Mouse (Mus musculus): ENCODE data around the gene Ksr2. TPM values are rescaled to one million over a fixed set of nuclear protein-coding genes. Genes with fewer than 3 reads are reported as not detected.

The Ksr2 gene
- total and polyA plus RNA-seq, 3 experiments, result 0.36 to 1.3 (median 1.2) TPM

DNA sequence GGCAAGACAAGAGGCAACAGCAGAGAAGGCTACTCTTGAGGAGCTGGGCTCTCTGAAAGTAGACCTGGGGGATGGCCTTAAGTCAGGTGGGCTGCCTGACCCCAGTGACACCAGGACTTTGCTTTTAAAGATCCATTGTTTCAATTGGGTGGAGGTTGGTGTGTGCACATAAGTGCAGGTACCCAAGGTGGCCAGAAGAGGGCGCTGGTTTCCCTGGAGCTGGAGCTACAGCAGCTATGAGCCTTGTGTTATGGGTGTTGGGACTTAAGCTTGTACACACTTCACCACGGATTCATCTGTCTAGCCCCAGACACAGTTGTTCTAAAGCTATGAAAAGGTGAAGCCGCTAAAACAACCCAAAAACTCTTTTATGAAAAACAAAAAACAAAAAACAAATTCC, 279.8 kb downstream of the Ksr2 start:
- Histone ChIP-seq H3K4me1 (ENCODE audit: control insufficient read depth in 1 of 2, insufficient read depth in 2 of 2) (no peaks in the 10 kb centered on the region), H3K4me3 (replicated peaks in 1 of 3; ENCODE audit: low read depth in 2 of 3, low read length in 2 of 3, poor library complexity in 1 of 3) (no peak overlapping the region), H3K79me2 (replicated peaks; ENCODE audit: control insufficient read depth, extremely low read depth, insufficient read depth, poor library complexity, severe bottlenecking) (no peaks in the 10 kb centered on the region), H3K27ac (ENCODE audit: insufficient read depth, low read depth) (no peak overlapping the region), H3K9me3 (replicated peaks; ENCODE audit: low read length) (peaks cover 4% of the 10 kb centered on the region), H3K36me3 (replicated peaks in 1 of 2; ENCODE audit: control insufficient read depth in 1 of 2, insufficient read depth in 1 of 2, low read length in 1 of 2) (peaks cover 7 to 10% of the 10 kb centered on the region in 2 experiments), H3K27me3 (replicated peaks) (no peaks in the 10 kb centered on the region), H3K4me2 (ENCODE audit: insufficient read depth, low read depth, poor library complexity, severe bottlenecking) (no peak overlapping the region), H3K9ac (ENCODE audit: insufficient read depth, low read depth) (no peak overlapping the region)
- dilution Hi-C loops (cut with MboI; ENCODE audit: extremely low pct_ligation_motif_present, extremely low pct_unique_long_range_greater_than_20kb, low sequenced_read_pairs), result no loop called here
- in situ Hi-C loops (cut with MboI; ENCODE audit: low pct_ligation_motif_present, low pct_unique_long_range_greater_than_20kb, low sequenced_read_pairs), result no loop called here
- TF ChIP-seq RAD21 (IDR thresholded peaks at IDR 0.05; ENCODE audit: low read depth, low read length) (peak; percentile 3), TBP (conservative IDR thresholded peaks at IDR 0.05; ENCODE audit: low read depth, low read length) (no peak), MAFK (IDR thresholded peaks at IDR 0.05; ENCODE audit: insufficient replicate concordance, low read length) (no peak), CTCF (conservative IDR thresholded peaks at IDR 0.05 in 1 of 2, IDR thresholded peaks at IDR 0.05 in 1 of 2; ENCODE audit: low read depth in 2 of 2, low read length in 2 of 2) (peak; percentile 16 to 46; a peak in 3 of 4 replicates), SMC3 (IDR thresholded peaks at IDR 0.05; ENCODE audit: low read depth, low read length) (peak; percentile 20; the same call in 1 of the 2 replicates)
- DNase-seq (ENCODE audit: extremely low read depth), result no peak

DNA sequence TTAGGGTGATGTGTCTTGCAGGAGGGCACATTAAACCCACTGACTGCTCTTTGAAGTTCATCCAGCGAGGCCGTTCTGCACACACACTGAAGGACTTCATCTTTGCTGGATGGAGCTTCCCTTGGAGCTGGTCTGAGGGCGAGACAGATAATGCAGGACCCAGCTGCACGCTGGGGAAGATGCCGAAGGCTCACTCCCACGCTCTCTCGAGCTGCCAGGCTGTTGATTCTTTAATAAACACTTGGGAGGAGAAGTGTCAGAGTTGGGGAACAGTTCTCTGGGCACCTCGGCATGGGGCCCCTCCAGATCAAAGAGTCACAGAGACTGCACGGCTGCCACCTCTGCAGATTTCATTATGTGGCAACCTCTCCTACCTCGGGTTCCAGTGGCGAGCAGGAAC, 280.8 kb downstream of the Ksr2 start:
- no peak overlapping the region for H3K4me2 ChIP-seq (ENCODE audit: insufficient read depth, low read depth, poor library complexity, severe bottlenecking)
- TF ChIP-seq RCOR1 (conservative IDR thresholded peaks at IDR 0.05; ENCODE audit: low read depth, low read length) (no peak), MAFK (IDR thresholded peaks at IDR 0.05; ENCODE audit: insufficient replicate concordance, low read length) (no peak), JUN (IDR thresholded peaks at IDR 0.05; ENCODE audit: insufficient read depth, low read depth, low read length) (no peak), TBP (conservative IDR thresholded peaks at IDR 0.05; ENCODE audit: low read depth, low read length) (no peak), CTCF (conservative IDR thresholded peaks at IDR 0.05 in 1 of 2, IDR thresholded peaks at IDR 0.05 in 1 of 2; ENCODE audit: low read depth in 2 of 2, low read length in 2 of 2) (no peak), EP300 (IDR thresholded peaks at IDR 0.05; ENCODE audit: low read length) (no peak), ZNF384 (IDR thresholded peaks at IDR 0.05; ENCODE audit: low read depth, low read length) (no peak), BHLHE40 (IDR thresholded peaks at IDR 0.05; ENCODE audit: low read depth, low read length) (no peak), USF2 (conservative IDR thresholded peaks at IDR 0.05; ENCODE audit: low read depth, low read length) (no peak)
- dilution Hi-C loops (cut with MboI; ENCODE audit: extremely low pct_ligation_motif_present, extremely low pct_unique_long_range_greater_than_20kb, low sequenced_read_pairs), result no loop called here
- peaks cover 4% of the 10 kb centered on the region for H3K9me3 ChIP-seq (replicated peaks; ENCODE audit: low read length)
- DNase-seq (ENCODE audit: extremely low read depth), result no peak
- no peaks in the 10 kb centered on the region for H3K27me3 ChIP-seq (replicated peaks)
- H3K79me2 ChIP-seq (replicated peaks; ENCODE audit: control insufficient read depth, extremely low read depth, insufficient read depth, poor library complexity, severe bottlenecking), result no peaks in the 10 kb centered on the region
- no peak overlapping the region for H3K4me3 ChIP-seq (replicated peaks in 1 of 3; ENCODE audit: low read depth in 2 of 3, low read length in 2 of 3, poor library complexity in 1 of 3)
- no peaks in the 10 kb centered on the region for H3K4me1 ChIP-seq (ENCODE audit: control insufficient read depth in 1 of 2, insufficient read depth in 2 of 2)
- no peak overlapping the region for H3K9ac ChIP-seq (ENCODE audit: insufficient read depth, low read depth)
- in situ Hi-C loops (cut with MboI; ENCODE audit: low pct_ligation_motif_present, low pct_unique_long_range_greater_than_20kb, low sequenced_read_pairs), result no loop called here
- H3K27ac ChIP-seq (ENCODE audit: insufficient read depth, low read depth), result no peak overlapping the region
- peaks cover 8 to 13% of the 10 kb centered on the region in 2 experiments for H3K36me3 ChIP-seq (replicated peaks in 1 of 2; ENCODE audit: control insufficient read depth in 1 of 2, insufficient read depth in 1 of 2, low read length in 1 of 2)

DNA sequence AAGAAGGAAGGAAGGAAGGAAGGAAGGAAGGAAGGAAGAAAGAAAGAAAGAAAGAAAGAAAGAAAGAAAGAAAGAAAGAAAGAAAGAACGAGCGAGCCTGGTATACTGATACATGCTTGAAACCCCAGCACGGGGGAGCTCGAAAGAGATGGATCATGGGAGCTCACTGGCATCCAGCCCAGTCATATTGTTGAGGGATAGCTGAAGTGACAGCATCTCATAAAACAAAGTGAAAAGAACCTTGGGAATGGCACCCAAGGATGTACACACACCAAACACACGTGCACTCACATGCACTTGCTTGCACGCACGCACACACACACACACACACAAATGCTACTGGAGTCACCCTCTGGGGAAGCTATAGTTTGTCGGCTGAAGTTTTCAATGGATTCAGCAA, 282.6 kb downstream of the Ksr2 start:
- H3K79me2 ChIP-seq (replicated peaks; ENCODE audit: control insufficient read depth, extremely low read depth, insufficient read depth, poor library complexity, severe bottlenecking), result no peaks in the 10 kb centered on the region
- peaks cover 4% of the 10 kb centered on the region for H3K9me3 ChIP-seq (replicated peaks; ENCODE audit: low read length)
- in situ Hi-C loops (cut with MboI; ENCODE audit: low pct_ligation_motif_present, low pct_unique_long_range_greater_than_20kb, low sequenced_read_pairs), result no loop called here
- no peaks in the 10 kb centered on the region for H3K4me1 ChIP-seq (ENCODE audit: control insufficient read depth in 1 of 2, insufficient read depth in 2 of 2)
- no peaks in the 10 kb centered on the region for H3K27me3 ChIP-seq (replicated peaks)
- no peak overlapping the region for H3K9ac ChIP-seq (ENCODE audit: insufficient read depth, low read depth)
- TF ChIP-seq MAX (IDR thresholded peaks at IDR 0.05; ENCODE audit: low read length) (no peak), GABPA (IDR thresholded peaks at IDR 0.05; ENCODE audit: insufficient replicate concordance, low read depth, low read length) (no peak), NELFE (IDR thresholded peaks at IDR 0.05; ENCODE audit: low read depth, low read length) (no peak)
- no peak overlapping the region for H3K4me2 ChIP-seq (ENCODE audit: insufficient read depth, low read depth, poor library complexity, severe bottlenecking)
- no peak for DNase-seq (ENCODE audit: extremely low read depth)
- H3K4me3 ChIP-seq (replicated peaks in 1 of 3; ENCODE audit: low read depth in 2 of 3, low read length in 2 of 3, poor library complexity in 1 of 3), result no peak overlapping the region
- dilution Hi-C loops (cut with MboI; ENCODE audit: extremely low pct_ligation_motif_present, extremely low pct_unique_long_range_greater_than_20kb, low sequenced_read_pairs), result no loop called here
- peaks cover 8 to 13% of the 10 kb centered on the region in 2 experiments for H3K36me3 ChIP-seq (replicated peaks in 1 of 2; ENCODE audit: control insufficient read depth in 1 of 2, insufficient read depth in 1 of 2, low read length in 1 of 2)
- no peak overlapping the region for H3K27ac ChIP-seq (ENCODE audit: insufficient read depth, low read depth)
